Mouse (Mus musculus): ENCODE data around the gene Copg2.

- TF ChIP-seq CTCF (IDR thresholded peaks at IDR 0.05; ENCODE audit: borderline replicate concordance, control insufficient read depth, extremely low read depth, insufficient read depth, low read length, poor library complexity) (no peak), POLR2A (IDR thresholded peaks at IDR 0.05; ENCODE audit: control insufficient read depth, extremely low read depth, insufficient read depth, low read length, poor library complexity) (no peak)
These were observed 40.6 kb downstream of the Copg2 start for GRCm38 (mm10) chr6:30855956-30856355.
